Mouse (Mus musculus): Measurements from ENCODE around the gene Dusp22.

Dusp22 gene

GRCm38 (mm10) chr13:30673878-30674277, 14.1 kb downstream of the Dusp22 start:
- no peak for DNase-seq (ENCODE audit: low read depth)

- no peak for DNase-seq (ENCODE audit: low read depth)
Observed at GRCm38 (mm10) chr13:30678822-30679221, 19.0 kb downstream of the Dusp22 start.

- DNase-seq (ENCODE audit: low read depth), result no peak
Observed at GRCm38 (mm10) chr13:30681866-30682265, 22.1 kb downstream of the Dusp22 start.

DNA sequence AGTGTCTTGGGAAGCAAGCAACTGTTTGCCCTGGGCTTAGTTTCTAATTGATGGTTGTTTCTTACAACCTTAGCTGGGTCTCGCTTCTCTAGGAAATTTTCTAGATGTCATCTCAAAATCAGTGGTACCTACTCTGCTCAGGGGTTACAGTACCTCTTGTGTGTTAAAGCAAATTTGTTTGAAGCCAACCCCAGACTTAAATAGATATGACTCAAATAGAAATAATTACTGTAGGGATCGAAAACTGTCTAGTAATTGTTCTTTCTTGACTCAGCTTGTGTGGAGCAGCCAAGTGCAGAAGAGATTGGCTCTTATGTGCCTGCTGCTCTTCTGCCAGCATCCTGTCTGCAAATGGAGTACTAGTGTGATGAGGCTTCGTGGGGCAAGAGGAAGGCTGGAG, 22.5 kb downstream of the Dusp22 start:
- DNase-seq (ENCODE audit: low read depth), result no peak

- DNase-seq (ENCODE audit: low read depth), result no peak
Observed at GRCm38 (mm10) chr13:30684614-30685122, 24.9 kb downstream of the Dusp22 start.

GRCm38 (mm10) chr13:30685957-30686356, 26.2 kb downstream of the Dusp22 start:
- DNase-seq (ENCODE audit: low read depth), result no peak

GRCm38 (mm10) chr13:30688035-30688616, 28.3 kb downstream of the Dusp22 start:
- DNase-seq (ENCODE audit: low read depth), result no peak

DNA sequence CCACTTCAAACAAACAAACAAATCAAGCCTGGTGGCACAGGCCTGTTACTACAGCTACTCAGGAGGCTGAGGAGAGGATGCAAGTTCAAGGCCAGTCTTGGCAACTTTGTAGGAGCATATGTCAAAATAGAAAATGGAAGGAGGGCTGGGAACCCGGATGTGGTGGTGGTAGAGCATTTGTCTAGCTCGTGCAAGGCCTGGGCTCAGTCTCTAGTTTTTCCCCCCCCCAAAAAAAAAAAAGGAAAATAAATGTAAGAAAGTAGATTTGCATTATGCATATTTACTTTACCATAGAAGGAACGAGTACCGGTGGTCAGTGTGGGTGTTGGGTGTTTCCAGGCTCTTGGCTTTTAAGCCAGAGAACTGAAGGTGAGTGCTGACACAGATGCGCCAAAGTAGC, 29.7 kb downstream of the Dusp22 start:
- no peak for DNase-seq (ENCODE audit: low read depth)

DNA sequence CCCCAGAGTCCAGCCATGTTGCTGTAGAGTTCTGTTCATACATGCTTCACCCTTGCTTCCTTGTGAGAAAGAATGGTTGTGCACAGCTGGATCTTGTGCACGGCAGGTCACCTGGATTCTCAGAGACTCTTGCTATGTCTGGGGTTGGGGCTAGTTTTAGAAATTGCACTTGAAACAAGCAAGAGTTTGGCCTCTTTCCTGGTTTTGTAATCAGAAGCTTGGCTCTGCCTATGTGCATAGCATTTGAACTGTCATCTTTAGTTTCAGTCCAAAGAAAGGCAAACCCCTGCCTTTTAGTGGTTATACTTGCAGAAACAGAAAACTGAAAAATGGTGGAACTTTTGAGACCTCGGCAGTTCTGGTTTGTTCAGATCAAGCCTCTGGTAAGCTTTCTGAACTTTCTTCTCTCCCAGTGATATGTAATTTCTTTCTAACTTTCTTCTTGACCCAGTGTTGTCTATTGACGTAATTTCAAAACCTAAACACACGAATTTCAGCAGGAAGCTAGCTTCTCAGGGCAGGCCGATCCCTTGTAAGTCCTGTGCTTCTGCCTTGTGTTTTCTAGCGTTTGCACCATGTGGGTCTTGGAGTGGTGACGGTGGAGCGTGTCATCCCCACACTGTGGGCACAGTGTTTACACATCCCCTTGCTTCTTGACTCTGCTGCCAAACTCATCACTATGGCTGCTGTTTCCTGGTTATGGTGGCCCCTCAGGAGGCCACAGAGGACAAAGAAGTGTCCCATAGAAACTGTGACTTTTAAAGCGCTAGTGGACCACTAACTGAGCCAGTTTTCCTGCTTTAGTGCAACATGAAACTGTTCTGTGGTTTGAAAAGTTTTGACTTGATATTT, 31.9 kb downstream of the Dusp22 start:
- DNase-seq (ENCODE audit: low read depth), result no peak

DNA sequence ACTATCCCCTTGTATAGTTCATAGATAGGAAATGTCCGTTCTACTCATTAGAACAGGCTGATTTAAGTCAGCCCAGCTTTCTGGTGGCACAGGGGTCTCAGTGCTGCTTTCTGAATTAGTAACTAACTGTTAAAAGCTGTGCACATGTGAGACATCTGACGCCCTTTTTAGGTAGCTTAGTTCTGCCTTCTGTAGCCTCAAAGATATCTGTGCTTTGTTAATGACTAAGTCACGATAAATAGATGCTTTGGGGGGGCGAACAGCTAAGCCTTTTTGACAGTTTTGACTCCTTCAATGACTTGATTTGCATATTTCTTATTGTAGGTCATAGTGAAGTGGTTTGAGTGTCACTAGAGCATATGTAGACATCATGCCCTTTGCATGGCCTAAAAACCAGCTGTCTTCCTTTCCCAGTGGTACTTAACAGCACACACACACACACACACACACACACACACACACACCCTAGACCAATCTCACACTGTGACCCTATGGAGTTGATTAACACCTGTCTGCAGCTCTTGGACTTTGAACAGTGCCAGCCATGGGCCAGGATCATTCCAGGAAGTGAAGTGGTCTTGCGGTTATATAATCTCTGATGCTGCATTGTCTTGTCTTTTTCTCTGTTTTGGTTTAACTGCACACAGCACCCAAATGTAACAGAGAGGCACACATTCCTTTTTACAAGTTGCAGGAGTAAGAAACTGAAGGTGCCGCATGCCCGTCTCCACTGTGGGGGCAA, 33.0 kb downstream of the Dusp22 start:
- DNase-seq (ENCODE audit: low read depth), result no peak

GRCm38 (mm10) chr13:30695232-30695631, 35.4 kb downstream of the Dusp22 start:
- no peak for DNase-seq (ENCODE audit: low read depth)

DNA sequence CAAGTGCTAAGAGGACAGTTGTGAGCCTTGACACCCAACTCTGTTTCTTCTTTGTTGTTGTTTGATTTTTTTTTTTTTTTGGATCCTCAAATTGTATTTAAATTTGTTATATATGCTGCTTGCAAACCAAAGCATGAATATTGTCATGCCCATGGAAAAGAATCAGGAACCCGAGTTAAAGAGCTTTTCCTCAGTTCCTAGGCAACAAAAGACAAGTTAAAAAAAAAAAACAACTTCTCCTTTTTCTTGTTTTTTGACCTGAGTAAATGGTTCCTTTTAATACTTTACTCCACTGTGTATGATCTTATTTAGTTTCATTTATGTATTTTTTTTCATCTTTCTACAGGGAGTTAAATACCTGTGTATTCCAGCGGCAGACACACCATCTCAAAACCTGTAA, 36.1 kb downstream of the Dusp22 start:
- DNase-seq (ENCODE audit: low read depth), result no peak

GRCm38 (mm10) chr13:30697880-30698279, 38.1 kb downstream of the Dusp22 start:
- no peak for DNase-seq (ENCODE audit: low read depth)

- no peak for DNase-seq (ENCODE audit: low read depth)
Observed at GRCm38 (mm10) chr13:30702695-30703094, 42.9 kb downstream of the Dusp22 start.

GRCm38 (mm10) chr13:30704246-30705095, 44.7 kb downstream of the Dusp22 start:
- no peak for DNase-seq (ENCODE audit: low read depth)

- DNase-seq (ENCODE audit: low read depth), result no peak
Observed at GRCm38 (mm10) chr13:30711066-30711465, 51.3 kb downstream of the Dusp22 start.

- DNase-seq (ENCODE audit: low read depth), result no peak
Observed at GRCm38 (mm10) chr13:30711711-30712110, 51.9 kb downstream of the Dusp22 start.

DNA sequence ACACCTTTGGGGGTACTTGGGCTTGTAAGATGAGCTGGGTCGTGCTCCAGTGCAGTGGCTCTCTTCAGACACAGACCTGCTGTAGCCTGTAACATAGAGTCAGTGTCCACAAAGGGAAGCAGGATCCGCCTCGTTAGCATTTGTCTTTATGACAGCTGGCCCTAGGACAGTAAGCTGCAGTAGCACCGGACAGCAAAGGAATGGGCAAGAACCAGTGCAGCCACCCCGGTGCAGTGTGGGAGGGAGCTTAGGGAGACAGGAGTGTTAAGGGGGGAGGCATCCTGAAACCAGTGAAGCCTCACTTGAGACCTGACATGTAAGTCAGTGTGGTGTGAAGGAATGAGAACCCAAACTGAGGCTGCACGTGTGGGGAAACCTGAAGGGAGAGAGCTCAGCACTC, 52.5 kb downstream of the Dusp22 start:
- DNase-seq (ENCODE audit: low read depth), result no peak

DNA sequence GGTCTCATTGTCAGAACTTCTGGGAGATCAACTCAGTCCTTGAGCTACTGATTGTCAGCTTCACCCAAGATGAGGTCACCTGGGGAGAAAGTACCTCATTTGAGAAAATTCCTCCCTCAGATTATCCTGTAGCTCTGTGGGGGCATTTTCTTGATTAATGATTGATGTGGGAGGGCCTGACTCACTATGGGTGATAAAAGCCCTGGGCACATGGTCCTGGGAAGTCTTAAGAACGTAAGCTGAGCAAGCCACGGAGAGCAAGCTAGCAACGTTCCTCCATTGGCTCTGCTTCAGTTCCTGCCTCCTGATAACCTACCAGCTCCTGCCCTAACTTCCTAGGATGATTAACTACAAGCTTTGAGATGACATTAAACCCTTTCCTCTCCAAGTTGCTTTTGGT, 53.8 kb downstream of the Dusp22 start:
- no peak for DNase-seq (ENCODE audit: low read depth)

GRCm38 (mm10) chr13:30714552-30714951, 54.8 kb downstream of the Dusp22 start:
- DNase-seq (ENCODE audit: low read depth), result no peak

GRCm38 (mm10) chr13:30715060-30715459, 55.3 kb downstream of the Dusp22 start:
- DNase-seq (ENCODE audit: low read depth), result no peak

DNA sequence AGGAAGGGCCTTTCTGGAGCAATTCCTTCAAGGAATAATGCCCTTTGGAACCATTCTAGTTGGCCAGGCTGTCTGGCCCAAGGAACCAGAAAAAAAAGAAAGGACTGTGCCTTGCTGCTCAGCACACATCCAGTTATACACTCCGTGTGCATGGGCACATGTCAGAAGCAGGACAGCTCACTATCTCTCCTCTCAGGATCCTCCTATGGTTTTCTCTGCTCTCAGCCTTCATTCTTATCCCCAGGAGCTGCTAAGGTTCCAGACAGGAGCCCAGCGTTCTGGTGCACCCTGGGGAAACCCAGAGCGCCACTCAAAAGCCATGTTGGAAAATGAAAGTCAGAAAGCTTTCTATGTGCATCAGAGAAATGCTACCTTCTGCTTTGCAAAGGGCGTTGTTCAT, 55.8 kb downstream of the Dusp22 start:
- DNase-seq (ENCODE audit: low read depth), result no peak

Data from fibroblast of lung, adult 2 months (primary cell).